Mouse (Mus musculus) embryonic fibroblast, embryonic 13.5 days (primary cell): ENCODE measurements around the gene Anxa2.

Source experiments
- CTCF ChIP-seq: IDR thresholded peaks from 2 replicates; pipeline ENCODE4 v1.5.1; 2011; ENCODE audit warnings: mild to moderate bottlenecking, control low read depth, low read length, moderate library complexity, borderline replicate concordance; ENCODE audit not compliant: insufficient read depth
- POLR2A ChIP-seq: IDR thresholded peaks from 2 replicates; pipeline ENCODE4 v1.6.1; 2011; ENCODE audit warnings: low read depth, mild to moderate bottlenecking, control low read depth, low read length, moderate library complexity

GRCm38 (mm10) chr9:69512726-69513125 lies 59.3 kb downstream of the Anxa2 start:
- TF ChIP-seq CTCF (no peak), POLR2A (no peak)
